Mouse (Mus musculus): ENCODE data around the gene Olfr323.

Gene Olfr323

DNA sequence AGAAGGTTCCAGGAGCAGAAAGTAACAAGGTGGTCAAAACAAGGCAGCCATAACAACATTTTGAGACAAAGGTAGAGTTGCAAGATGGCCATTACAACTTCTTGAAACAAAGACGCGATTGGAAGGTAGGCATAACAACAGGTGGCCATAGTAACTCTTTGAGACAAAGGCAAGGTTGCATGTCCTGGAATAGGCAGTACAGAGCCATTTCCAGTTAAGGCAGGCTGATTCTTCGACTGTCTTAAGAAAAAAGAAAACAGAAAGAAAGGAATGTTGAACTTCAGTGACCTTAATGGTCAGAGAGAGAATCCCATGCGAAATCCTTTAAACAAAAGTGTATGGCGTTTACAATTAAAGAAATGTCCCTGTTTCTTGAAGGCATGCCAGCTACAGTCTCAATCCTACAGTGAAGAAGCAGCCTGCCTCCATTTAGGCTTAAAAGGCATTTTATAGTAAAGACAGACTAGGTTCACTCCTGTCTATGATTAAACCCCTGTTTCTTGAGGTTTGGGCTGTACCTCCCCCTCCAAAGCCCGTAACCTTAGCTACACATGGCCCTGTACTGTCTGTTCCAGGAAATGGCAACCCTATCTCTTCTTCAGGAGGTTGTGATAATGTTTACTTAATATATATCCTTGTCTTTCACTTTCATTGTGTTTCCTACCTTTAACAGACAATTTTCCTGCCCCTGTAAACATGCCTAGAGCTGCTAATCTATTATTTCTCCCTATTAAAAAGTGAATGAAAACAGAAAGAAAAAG, 27.3 kb downstream of the Olfr323 start:
- DNase-seq (ENCODE audit: low spot score in 2 of 2) = no peak

DNA sequence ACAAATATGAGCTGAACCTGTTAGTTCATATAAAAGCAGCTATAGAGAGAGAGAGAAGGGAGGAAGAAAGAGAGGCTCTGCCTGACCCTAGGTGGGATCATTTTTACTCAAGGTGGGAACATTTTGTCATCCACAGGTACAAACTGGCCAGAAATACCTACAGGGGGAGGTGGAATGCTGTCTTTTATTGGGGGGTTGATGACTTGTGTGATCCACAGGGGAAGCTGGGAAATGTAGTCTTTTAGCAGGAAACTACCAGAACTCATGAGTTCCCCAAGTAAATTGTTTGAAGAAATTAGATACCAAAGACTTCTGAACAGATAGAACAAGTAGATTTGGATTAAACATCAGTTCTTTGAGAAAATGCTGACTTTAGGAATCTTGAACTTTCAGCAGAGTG, 28.2 kb downstream of the Olfr323 start:
- DNase-seq (ENCODE audit: low spot score in 2 of 2) = no peak

DNA sequence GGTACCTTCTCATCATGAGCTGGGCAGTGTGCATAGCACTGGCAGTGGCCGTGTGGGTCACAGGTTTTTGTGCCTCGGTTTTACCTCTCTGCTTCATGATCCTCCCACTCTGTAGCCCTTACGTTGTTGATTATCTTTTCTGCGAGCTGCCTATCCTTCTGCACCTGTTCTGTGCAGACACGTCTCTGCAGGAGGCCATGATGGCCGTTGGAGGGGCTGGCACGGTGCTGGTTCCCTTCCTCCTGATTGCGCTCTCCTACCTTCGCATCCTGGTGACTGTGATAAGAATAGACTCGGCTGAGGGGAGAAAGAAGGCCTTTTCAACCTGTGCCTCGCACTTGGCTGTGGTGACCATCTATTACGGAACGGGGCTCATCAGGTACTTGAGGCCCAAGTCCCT, 32.5 kb downstream of the Olfr323 start:
- DNase-seq (ENCODE audit: low spot score in 2 of 2) = no peak

DNA sequence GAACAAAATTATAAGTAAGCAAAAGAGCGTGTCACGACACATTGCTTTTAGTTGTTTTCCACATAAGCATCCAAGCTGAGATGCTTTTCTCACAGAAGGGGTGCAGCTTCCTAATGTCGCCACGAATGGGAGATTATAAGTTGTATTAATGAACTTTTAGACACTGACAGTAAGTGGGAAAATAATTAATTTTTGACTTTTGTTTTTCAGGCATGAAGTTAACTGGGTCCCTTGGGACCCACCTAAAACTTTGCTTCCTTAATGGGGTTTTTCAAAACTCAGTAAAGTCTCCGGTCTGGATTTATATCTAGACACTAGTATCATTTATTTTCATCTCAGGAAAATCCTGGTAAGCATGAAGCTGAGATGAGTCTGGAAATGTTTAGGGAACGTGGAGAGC, 35.5 kb downstream of the Olfr323 start, which contains the start of gene Olfr324:
TSS of gene Olfr324 (plus strand) at position 301 of the 400 bp plus-strand sequence.
- DNase-seq (ENCODE audit: low spot score in 2 of 2) = no peak

DNA sequence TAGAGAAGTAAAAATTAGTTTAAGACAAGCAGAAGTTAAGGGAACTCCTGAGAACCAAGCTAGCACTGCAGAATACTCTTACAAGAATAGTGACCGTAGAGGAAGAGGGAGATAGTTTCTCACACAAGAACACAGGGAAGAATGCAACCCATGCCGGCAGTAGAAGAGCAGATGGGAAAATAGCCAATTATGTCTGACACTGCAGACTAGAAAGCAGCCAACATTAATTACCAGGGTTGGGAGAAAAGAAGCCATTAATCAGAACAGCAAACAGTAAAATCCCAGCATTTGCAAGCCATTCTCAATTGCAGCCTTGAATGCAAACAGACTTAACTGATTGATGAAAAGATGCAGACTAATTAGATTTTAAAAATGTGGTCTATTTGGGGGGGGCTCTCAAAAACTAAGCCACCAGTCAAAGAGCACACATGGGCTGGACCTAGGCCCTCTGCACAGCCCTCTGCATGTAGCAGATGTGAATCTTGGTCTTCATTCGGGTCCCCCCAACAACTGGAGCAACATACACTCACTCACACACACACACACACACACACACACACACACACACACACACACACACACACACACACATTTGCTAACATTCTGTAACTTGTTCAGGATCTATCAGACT, 41.6 kb downstream of the Olfr323 start:
- no peak for DNase-seq (ENCODE audit: low spot score in 2 of 2)

DNA sequence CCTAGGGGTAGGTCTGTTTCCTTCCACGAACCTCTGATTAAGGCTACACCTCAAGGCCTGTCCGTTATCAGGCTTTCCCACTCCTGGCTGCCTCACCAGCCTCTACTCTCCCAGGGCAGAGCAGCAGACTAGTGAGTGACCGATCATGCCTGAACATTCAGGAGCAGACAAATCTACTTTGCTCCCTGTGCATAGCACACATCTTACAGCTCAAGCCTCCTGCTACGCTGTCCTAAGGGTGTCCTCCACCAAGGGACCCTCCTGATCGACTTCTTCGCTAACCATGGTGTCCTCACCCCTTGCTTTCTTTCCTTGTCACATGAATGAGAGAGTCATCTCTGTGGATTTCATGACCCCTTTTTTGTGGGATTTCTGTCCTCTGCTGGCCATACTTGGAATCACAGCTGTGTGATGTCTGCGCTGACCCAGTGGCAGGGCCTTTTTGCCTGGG, 42.4 kb downstream of the Olfr323 start:
- peak in 1 of 2 experiments; percentile 16 for DNase-seq (ENCODE audit: low spot score in 2 of 2)

DNA sequence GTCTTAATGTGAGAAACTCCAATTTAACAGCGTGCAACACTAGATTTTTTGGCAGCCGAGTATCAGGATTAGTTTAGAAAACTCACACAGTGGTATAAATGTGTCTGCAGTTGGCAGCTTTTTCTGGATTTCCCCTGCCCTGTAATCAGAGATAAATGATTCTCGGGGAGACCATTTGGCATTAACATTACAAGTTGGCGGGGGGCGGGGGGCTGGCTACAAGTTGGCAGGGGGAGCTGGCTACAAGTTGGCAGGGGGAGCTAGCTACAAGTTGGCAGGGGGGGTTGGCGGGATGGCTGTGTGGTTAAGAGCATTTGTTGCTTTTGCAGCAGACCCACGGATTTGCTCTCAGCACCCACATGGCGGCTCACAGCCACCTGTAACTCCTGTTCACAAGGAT, 51.7 kb downstream of the Olfr323 start:
- DNase-seq (ENCODE audit: low spot score in 2 of 2) = peak; percentile 12

DNA sequence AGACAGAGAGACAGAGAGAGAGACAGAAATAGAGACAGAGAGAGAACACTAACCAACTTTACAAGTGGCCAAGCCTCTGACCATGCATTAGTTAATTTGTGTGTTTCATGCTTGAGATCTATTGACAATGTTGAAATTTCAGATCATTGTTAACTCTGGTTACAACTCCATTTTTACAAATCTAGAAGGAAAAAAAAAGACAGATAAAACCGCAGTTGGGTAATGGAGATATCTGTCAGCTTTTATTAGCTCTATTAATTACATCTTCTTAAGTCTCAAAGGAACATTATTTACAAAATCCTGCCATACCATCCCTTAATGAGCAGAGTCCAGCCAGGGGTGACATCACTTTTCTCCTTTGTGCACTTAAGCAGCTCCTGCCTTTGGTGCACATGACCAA, 52.9 kb downstream of the Olfr323 start, which contains the start of gene Olfr325:
TSS of gene Olfr325 (plus strand) at position 301 of the 400 bp plus-strand sequence.
- no peak for DNase-seq (ENCODE audit: low spot score in 2 of 2)

Measured in frontal cortex, postnatal 10 days (tissue).